Mouse (Mus musculus) forebrain, embryonic 11.5 days (tissue): ENCODE measurements around the gene Arid1b. TPM values are rescaled to one million over a fixed set of nuclear protein-coding genes. Genes with fewer than 3 reads are reported as not detected.

Source experiments
- ATAC-seq: fragments of 200-750 bp; cut with Nextera tagmentation; replicated peaks from 2 replicates; pipeline ENCODE4 v1.8.0; 2017; ENCODE audit warnings: moderate TSS enrichment; ENCODE audit not compliant: low FRiP score
- DNase-seq: peaks from one replicate; pipeline ENCODE4 v3.0.0-alpha.2; 2017; ENCODE audit warnings: low spot score
- H3K27ac ChIP-seq: fragments of 300-500 bp; sonication (generic); 2 replicates; pipeline ENCODE4 v1.5.1; 2014; ENCODE audit warnings: low read depth, low read length
- H3K27me3 ChIP-seq: fragments of 300-500 bp; sonication (generic); 2 replicates; pipeline ENCODE4 v1.6.1; 2014; ENCODE audit warnings: mild to moderate bottlenecking, low read length, mixed read lengths; ENCODE audit not compliant: control insufficient read depth, insufficient read depth
- H3K36me3 ChIP-seq: fragments of 300-500 bp; sonication (generic); 2 replicates; pipeline ENCODE4 v1.6.1; 2014; ENCODE audit warnings: mild to moderate bottlenecking, low read length, moderate library complexity, mixed read lengths; ENCODE audit not compliant: control insufficient read depth, insufficient read depth
- H3K4me1 ChIP-seq: fragments of 300-500 bp; sonication (generic); replicated peaks from 2 replicates; pipeline ENCODE4 v1.6.1; 2014; ENCODE audit warnings: low read length, mixed read lengths; ENCODE audit not compliant: control insufficient read depth, insufficient read depth
- H3K4me2 ChIP-seq: fragments of 300-500 bp; sonication (generic); 2 replicates; pipeline ENCODE4 v1.6.1; 2014; ENCODE audit warnings: low read depth, mild to moderate bottlenecking, low read length, moderate library complexity, mixed read lengths; ENCODE audit not compliant: severe bottlenecking
- H3K4me3 ChIP-seq: fragments of 300-500 bp; sonication (generic); 2 replicates; pipeline ENCODE4 v1.5.1; 2014; ENCODE audit warnings: low read depth, low read length
- H3K9ac ChIP-seq: fragments of 300-500 bp; sonication (generic); 2 replicates; pipeline ENCODE4 v1.6.1; 2014; ENCODE audit warnings: low read length
- H3K9me3 ChIP-seq: fragments of 300-500 bp; sonication (generic); 2 replicates; pipeline ENCODE4 v1.6.1; 2016; ENCODE audit warnings: low read length, mixed read lengths; ENCODE audit not compliant: control insufficient read depth
- WGBS: fragments of 180-500 bp; shearing (Covaris S2); extraction: QIAGEN DNeasy Blood & Tissue Kit; methylation state at CpG from one replicate; pipeline ENCODE4 v1.1.7; 2014; 5-methylcytosine and 5-hydroxymethylcytosine counted together
- polyA plus RNA-seq: library from polyadenylated mRNA; unstranded; fragments of >200 nt; fragmentation: Nextera tagmentation; extraction: Ambion mirVana; gene quantifications from 2 replicates; pipeline ENCODE4 v1.2.1, GENCODE M21; 2014

The Arid1b gene
- polyA plus RNA-seq, 1 experiment from 2014 or later = 16.3 TPM

GRCm38 (mm10) chr17:5130116-5130515, 136.0 kb downstream of the Arid1b start:
- Histone ChIP-seq H3K9me3 (no peaks in the 10 kb centered on the region), H3K27me3 (no peaks in the 10 kb centered on the region), H3K9ac (no peak overlapping the region), H3K4me2 (no peak overlapping the region), H3K27ac (no peak overlapping the region), H3K36me3 (no peaks in the 10 kb centered on the region), H3K4me1 (no peaks in the 10 kb centered on the region), H3K4me3 (no peak overlapping the region)
- DNase-seq (no peak), ATAC-seq (no peak)
- 85% methylated on average over 4 of the region's 4 CpGs for WGBS

GRCm38 (mm10) chr17:5131706-5132105, 137.6 kb downstream of the Arid1b start:
- ATAC-seq (no peak), DNase-seq (no peak)
- H3K4me2 ChIP-seq = no peak overlapping the region
- H3K9me3 ChIP-seq = no peaks in the 10 kb centered on the region
- H3K4me3 ChIP-seq = no peak overlapping the region
- H3K27ac ChIP-seq = no peak overlapping the region
- no peaks in the 10 kb centered on the region for H3K27me3 ChIP-seq
- WGBS = 93% methylated on average over 6 of the region's 6 CpGs
- H3K4me1 ChIP-seq = no peaks in the 10 kb centered on the region
- H3K9ac ChIP-seq = no peak overlapping the region
- no peaks in the 10 kb centered on the region for H3K36me3 ChIP-seq

DNA sequence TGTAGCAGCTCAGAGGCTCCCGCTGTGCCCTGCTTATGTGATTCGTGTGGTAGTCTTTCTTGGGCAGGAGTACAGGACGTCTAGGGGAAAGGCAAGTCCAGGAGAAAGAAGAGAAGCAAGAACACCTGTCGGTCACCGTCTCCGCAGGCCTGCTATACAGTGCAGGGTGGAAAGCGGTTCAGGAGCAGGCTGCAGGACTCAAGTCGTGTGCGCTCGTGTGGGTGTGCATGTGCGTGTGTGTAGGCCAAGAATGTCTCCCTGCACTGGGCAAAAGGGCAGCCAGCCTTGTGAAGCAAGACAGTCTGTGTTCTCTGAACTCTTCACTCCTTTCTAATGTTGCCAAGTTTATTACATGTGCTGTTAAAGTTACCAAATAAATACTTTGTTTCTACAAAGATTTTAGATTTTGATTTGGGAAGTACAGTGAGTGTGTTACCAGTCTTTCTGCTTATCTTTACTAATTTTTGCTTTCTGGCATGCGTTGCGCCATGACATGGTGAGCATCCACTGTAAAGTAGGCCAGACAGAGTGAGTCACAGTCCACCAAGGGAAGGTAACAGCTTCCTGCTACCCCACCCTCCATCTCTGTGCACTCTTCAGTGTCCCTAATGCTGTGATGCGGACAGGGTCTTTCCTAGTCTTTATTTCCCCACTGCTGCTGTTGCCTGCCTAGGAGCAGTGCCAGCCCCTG, 138.3 kb downstream of the Arid1b start:
- Histone ChIP-seq H3K36me3 (no peaks in the 10 kb centered on the region), H3K9me3 (no peaks in the 10 kb centered on the region), H3K4me1 (no peaks in the 10 kb centered on the region), H3K27me3 (no peaks in the 10 kb centered on the region), H3K4me3 (no peak overlapping the region), H3K27ac (no peak overlapping the region), H3K4me2 (no peak overlapping the region), H3K9ac (no peak overlapping the region)
- WGBS = 93% methylated on average over 14 of the region's 14 CpGs
- ATAC-seq = no peak
- DNase-seq = no peak

DNA sequence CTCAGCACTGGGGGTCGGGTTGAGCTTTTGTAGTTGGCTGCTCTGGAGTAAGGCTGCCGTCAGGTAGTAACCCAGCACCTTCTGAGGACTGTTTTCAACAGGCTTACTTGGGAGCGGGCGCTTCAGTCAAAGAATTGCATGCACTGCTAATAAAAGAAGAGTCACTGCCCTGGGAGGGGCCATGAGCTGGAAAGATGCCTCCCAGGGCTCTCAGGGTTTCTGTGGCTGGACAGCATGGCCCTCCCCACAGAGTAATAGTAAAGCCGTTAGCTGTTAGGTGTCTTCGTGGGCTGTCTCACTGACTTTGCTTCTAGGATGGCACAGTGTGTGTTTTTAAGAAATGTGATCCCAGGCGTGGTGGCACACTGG, 138.8 kb downstream of the Arid1b start:
- Histone ChIP-seq H3K36me3 (no peaks in the 10 kb centered on the region), H3K4me3 (no peak overlapping the region), H3K4me1 (peaks cover 4% of the 10 kb centered on the region), H3K9ac (no peak overlapping the region), H3K27me3 (no peaks in the 10 kb centered on the region), H3K27ac (no peak overlapping the region), H3K9me3 (no peaks in the 10 kb centered on the region), H3K4me2 (no peak overlapping the region)
- ATAC-seq (no peak), DNase-seq (no peak)
- WGBS = 83% methylated on average over 7 of the region's 7 CpGs

DNA sequence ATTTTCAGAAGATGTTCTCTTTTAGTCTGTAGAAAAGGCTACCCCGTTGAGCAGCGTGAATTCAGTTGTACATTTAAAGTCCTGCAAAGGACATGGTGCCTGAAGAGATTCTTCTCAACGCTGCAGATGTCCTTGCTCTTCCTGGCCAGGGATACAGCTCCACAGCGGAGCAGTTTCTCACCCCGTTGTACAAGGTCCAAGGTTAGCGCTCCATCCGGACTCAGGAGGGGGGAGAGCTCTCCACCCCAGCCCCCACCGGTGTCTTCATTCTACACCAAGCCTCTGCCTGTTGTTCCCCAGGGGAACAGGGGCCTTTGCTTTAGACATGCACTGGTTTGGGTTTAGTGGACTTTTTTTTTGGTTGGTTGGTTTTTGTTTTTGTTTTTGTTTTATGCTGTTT, 139.7 kb downstream of the Arid1b start:
- no peaks in the 10 kb centered on the region for H3K27me3 ChIP-seq
- peaks cover 7% of the 10 kb centered on the region for H3K4me1 ChIP-seq
- H3K27ac ChIP-seq = no peak overlapping the region
- DNase-seq (no peak), ATAC-seq (no peak)
- no peaks in the 10 kb centered on the region for H3K36me3 ChIP-seq
- H3K4me2 ChIP-seq = no peak overlapping the region
- 87% methylated on average over 8 of the region's 8 CpGs for WGBS
- H3K9ac ChIP-seq = no peak overlapping the region
- no peak overlapping the region for H3K4me3 ChIP-seq
- H3K9me3 ChIP-seq = no peaks in the 10 kb centered on the region

- Histone ChIP-seq H3K9ac (no peak overlapping the region), H3K4me1 (peaks cover 9% of the 10 kb centered on the region), H3K4me3 (no peak overlapping the region), H3K4me2 (no peak overlapping the region), H3K36me3 (no peaks in the 10 kb centered on the region), H3K27me3 (no peaks in the 10 kb centered on the region), H3K9me3 (no peaks in the 10 kb centered on the region), H3K27ac (no peak overlapping the region)
- DNase-seq (no peak), ATAC-seq (no peak)
- WGBS = 77% methylated on average over 8 of the region's 8 CpGs
Observed at GRCm38 (mm10) chr17:5134271-5134670, 140.1 kb downstream of the Arid1b start.

DNA sequence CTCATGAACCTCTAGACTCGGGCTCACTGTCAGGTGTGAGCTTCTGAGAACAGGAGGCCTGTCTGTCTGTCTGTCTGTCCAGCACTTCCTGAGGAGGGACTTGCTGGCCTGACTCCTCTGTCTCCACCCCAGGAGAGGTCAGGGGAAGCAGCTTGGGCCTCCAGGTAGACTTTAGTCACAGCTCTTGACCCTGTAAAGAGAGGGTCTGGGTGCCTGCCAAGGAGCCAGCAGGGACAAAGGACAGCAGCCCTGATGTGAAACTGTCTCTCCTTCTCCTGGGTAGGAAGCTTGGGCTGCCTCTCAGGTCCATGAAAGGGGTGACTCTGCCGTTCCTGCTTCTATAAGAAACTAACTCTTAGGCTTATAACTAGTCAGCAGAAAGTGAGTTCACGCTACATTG, 143.8 kb downstream of the Arid1b start:
- Histone ChIP-seq H3K27ac (peak overlapping the region; percentile 8), H3K4me2 (no peak overlapping the region), H3K27me3 (no peaks in the 10 kb centered on the region), H3K4me3 (no peak overlapping the region), H3K9ac (no peak overlapping the region), H3K4me1 (peaks cover 9% of the 10 kb centered on the region), H3K36me3 (no peaks in the 10 kb centered on the region), H3K9me3 (no peaks in the 10 kb centered on the region)
- 84% methylated on average over 3 of the region's 3 CpGs for WGBS
- ATAC-seq (no peak), DNase-seq (no peak)

DNA sequence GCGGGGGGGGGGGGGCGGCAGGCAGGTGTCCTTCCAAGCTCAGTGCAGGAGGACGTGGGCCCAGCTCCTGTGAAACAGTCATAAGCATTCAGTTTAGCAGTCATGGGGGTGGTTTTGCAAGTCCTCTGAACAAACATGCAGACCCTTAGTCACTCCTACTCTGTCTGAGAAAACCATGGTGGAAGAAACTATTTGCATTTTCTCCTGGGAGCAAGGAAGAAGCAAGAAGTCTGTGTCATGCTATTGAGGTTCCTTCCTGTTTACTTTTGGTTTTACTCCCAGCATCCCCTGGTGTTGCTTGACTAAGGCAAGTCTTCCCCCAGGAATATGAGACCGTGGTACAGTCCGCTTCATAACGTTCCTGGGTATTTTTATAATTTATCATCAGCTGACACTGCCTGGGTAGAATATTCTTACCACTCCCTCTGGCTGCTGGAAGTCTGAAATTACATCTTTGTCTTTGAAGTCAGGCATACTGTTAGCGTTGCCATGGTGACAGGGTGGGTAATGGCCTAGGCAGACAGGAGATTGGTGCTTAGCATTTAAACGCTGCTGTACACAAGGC, 144.6 kb downstream of the Arid1b start:
- Histone ChIP-seq H3K9me3 (no peaks in the 10 kb centered on the region), H3K4me2 (no peak overlapping the region), H3K4me1 (peaks cover 9% of the 10 kb centered on the region), H3K27me3 (no peaks in the 10 kb centered on the region), H3K36me3 (no peaks in the 10 kb centered on the region), H3K4me3 (no peak overlapping the region), H3K27ac (peak overlapping the region; percentile 8), H3K9ac (no peak overlapping the region)
- 36% methylated on average over 8 of the region's 8 CpGs for WGBS
- peak; percentile 81 for ATAC-seq
- DNase-seq = peak; percentile 78

GRCm38 (mm10) chr17:5139553-5139952, 145.4 kb downstream of the Arid1b start:
- no peak overlapping the region for H3K4me2 ChIP-seq
- no peak for DNase-seq
- H3K27ac ChIP-seq = peak overlapping the region; percentile 8; the same call in 1 of the 2 replicates

More at GRCm38 (mm10) chr17:5139553-5139952, 145.4 kb downstream of the Arid1b start:
- peaks cover 9% of the 10 kb centered on the region for H3K4me1 ChIP-seq
- no peaks in the 10 kb centered on the region for H3K27me3 ChIP-seq
- no peak overlapping the region for H3K4me3 ChIP-seq
- no peak for ATAC-seq
- no peaks in the 10 kb centered on the region for H3K36me3 ChIP-seq
- no peaks in the 10 kb centered on the region for H3K9me3 ChIP-seq
- 81% methylated on average over 8 of the region's 8 CpGs for WGBS
- H3K9ac ChIP-seq = no peak overlapping the region
